Mouse (Mus musculus) spleen, adult 18-20 months (tissue): ENCODE measurements around the gene Tspan5.

Experiments
- DNase-seq, 2 experiments: peaks; one replicate each; pipeline ENCODE4 v3.0.0; 2022; ENCODE audit warnings: mixed read lengths in 2 of 2

The Tspan5 gene

GRCm38 (mm10) chr3:138773871-138774606 lies 32.0 kb downstream of the Tspan5 start:
- DNase-seq, result no peak

DNA sequence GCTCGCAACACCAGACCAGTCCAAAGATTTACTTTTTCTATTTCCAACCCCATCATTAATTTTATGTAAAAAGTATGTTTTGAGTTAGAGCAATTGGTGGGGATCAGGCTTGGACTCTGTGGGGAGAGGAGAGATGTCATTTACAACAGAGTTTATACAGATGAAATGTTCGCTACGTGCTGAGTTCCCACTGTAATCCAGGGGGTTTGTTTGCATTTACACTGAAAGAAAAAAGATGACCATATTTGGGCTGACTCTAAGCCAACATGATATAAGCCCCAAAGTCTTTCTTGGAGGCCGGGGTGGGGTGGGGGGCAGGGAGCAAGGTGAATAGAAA lies 32.6 kb downstream of the Tspan5 start:
- DNase-seq, result no peak

DNA sequence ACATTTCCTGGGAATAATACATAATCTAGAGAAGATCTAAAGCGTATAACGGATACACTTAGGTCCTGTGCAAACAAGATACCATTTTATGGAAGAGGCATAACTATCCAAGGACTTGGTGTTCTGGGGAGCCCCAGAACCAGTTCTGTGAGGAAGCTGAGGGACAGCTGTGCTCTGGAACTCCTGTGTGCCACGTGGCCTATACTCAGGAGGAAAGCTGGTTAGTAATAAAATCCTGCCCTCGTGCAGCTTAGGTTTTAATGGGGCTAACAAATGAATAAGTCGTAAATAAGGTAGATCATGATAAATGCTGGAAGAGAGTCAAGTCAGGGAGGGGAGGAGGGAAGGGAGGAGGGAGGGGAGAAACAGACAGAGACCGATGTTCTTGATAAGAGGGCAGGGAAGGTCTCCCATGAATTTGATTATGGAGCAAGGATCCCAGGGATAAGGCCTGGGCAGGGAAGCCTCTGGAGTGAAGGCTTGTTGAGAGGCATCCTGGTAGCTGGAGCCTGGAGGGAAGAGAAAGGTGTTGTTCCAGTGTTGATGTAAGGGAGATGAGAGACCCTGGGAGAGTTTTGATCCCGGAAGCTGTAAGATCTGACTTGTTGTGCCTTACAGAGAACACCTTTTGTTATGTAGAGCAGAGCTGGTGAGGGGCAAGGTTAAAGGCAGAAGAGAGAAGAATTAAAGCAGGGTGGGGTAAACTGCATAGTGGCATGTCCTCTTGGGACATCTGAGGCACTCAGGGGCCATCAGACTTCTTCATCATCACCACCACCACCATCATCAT lies 34.1 kb downstream of the Tspan5 start:
- DNase-seq, result no peak

DNA sequence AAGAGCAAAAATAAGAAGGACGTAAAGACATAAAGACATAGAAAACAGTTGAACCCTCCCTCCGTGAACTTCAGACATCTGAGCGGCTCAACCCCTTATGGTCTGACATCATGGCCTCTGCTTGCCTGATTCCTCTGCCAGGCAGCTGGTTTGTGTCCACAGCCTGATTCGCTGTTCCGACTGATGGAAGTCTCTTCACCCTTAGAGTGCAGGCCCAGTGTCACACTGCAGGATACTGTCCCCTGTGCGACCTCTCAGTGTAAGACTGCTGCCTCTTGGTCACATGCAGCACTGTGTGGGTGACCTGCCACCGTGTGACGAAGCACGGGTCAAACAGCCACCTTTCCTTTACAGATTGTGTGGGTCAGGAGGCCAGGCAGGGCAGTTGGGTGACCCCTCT lies 39.5 kb downstream of the Tspan5 start:
- DNase-seq, result no peak

GRCm38 (mm10) chr3:138783859-138784640 lies 42.1 kb downstream of the Tspan5 start:
- no peak for DNase-seq

GRCm38 (mm10) chr3:138784641-138785025 lies 42.6 kb downstream of the Tspan5 start:
- no peak for DNase-seq

GRCm38 (mm10) chr3:138787758-138788488 lies 45.9 kb downstream of the Tspan5 start:
- DNase-seq, result no peak

GRCm38 (mm10) chr3:138788489-138788850 lies 46.5 kb downstream of the Tspan5 start:
- DNase-seq, result no peak

GRCm38 (mm10) chr3:138789275-138789674 lies 47.3 kb downstream of the Tspan5 start:
- no peak for DNase-seq

DNA sequence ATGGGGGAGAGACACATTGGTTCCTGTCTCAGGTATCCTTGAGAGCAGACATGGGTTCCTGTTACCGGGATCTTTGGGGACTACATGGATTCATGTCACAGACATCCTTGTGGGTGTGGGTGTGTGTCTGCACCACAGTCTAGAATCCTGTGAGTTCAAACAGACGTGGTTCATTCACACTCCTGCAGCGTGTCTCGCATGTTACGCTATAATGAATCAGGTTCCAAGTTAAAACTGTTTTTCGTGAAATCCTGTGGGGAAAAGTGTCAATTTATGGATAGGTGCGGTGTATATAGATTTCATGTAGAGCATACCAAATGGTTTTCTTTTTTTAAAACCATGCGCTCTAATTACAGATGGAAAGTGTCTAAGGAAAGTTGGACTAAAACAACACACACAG lies 52.5 kb downstream of the Tspan5 start:
- no peak for DNase-seq

- no peak for DNase-seq
Observed at GRCm38 (mm10) chr3:138795951-138796350, 54.0 kb downstream of the Tspan5 start.

DNA sequence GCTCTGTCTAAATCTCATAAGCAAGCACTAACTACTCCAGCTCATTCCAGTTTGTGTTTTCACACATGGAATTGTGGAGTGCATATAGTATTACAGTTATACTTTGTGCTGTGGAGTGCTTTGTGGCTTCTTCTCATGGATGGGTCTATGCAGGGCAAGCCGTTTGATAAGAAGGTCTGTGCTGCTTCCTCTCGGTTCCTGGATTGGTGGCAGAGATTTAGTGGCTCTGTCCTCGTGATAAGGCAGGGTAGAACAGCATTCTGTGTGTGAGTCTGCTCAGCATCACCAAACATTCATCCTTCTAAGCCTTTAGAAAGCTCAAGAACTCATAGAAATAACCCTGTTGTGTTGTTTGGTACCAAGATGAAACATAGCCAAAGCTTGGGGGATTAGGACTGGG lies 54.6 kb downstream of the Tspan5 start:
- no peak for DNase-seq

DNA sequence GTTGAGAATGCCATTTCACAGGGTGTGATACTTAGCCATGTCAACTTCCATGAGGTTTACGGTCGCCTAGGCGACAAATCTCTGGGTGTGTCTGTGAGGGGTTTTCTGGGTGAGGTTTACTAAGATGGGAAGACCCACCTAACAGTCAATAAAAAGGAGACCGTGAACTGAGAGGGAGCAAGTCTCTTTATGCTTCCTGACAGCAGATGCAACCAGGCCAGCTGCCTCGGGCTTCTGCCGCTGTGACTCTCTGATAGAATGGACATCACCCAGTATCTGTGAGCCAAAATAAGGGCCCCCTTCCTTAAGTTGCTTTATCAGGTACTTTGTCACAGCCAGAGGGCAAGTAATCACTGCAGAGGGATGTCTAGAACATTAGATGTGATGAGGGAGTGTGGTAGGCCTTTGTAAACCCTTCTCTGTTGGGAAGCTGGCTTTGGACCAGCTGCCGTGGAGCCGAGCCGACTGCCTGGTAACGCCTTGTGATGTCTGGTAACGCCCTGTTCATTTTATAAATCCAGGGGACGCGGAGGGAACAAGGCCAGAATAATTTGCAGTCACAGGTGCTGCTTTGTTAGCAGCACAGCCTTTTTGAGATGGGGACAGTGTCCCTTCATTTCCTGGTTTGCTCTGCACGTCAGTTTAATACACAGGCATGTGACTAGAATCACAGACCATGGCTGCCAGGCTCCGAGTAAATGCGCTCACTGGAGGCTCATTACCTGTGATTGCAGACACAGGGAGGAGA lies 58.8 kb downstream of the Tspan5 start:
- no peak for DNase-seq

- no peak for DNase-seq
Observed at GRCm38 (mm10) chr3:138801661-138802060, 59.7 kb downstream of the Tspan5 start.

DNA sequence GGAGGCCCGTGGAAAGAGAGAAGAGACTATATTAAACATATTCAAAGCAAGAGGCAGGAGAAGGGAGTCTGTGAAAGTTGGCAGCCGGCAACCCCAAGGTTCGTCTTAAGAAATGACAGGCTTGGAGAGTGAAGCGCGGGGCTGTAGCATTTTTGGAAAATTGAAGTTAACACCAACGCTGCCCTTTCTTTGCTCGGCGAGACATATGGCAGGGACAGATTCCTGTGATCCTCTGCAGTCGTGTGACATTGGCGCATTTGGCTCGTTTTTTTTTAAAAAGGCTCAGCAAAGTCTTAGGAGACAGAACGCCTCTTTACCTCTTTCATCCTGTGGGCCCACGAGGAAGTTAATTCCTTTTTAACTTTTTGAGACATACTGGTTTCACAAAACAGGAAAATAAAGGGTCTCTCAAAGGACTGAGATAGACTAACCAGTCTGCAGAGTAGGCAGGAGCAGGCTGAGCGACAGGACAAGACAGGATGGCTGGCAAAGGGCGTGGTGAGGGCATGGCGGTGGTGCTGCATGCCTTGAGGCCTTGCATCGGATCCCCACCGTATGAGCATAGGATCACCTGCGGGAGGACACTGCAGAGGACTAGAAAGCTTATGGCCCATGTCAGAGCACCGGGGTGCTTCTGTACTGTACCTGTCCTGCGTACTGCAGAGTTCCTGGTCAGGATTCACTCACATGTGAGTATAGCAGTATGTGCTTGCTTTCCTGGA lies 60.9 kb downstream of the Tspan5 start:
- no peak for DNase-seq

GRCm38 (mm10) chr3:138803444-138804085 lies 61.6 kb downstream of the Tspan5 start:
- no peak for DNase-seq

DNA sequence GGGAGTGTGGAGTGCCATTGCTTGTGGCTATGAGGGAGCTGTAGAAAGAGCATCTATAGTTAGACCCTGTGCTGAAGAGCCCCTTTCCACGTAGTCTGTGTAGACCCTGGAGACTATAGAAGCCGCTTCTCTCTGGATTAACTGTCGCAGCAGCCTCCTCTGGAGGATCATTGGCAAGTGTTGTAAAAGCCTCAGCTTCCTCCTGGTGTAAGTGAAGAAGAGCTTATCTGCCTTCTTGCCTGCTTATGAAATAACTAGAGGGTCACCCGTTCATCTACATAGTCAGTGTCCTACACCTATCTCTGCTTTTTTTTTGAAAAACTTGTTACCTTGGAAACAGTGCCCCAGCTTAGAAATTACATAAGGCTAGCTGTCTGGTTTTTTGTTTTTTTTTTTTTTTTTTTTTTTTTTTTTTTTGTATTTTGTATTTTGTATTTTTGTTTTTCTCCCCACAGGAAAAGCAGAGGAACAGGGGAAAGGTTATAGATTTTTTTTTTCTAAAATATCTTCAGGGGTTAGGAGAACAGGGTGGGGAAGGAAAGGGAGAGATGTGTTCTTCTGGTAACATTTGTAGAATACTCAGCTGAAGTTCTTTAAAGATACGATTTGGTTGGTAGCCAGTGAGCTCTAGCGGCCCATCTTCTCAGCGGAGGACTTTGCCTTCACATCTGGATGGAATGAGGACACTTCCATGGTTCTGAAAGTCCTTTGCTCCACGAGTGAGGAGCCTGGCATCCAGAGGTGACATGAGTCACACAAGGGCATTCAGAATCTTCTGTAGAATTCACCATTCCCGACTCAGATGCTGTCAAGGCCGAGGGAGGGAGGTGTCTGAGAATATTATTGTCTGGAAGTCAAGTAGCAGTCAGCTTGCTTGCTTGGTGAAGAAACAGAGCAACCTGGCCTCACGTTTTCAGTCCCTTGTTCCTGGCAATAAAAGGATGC lies 62.4 kb downstream of the Tspan5 start:
- DNase-seq, result no peak

- no peak for DNase-seq
Observed at GRCm38 (mm10) chr3:138807795-138808194, 65.8 kb downstream of the Tspan5 start.

DNA sequence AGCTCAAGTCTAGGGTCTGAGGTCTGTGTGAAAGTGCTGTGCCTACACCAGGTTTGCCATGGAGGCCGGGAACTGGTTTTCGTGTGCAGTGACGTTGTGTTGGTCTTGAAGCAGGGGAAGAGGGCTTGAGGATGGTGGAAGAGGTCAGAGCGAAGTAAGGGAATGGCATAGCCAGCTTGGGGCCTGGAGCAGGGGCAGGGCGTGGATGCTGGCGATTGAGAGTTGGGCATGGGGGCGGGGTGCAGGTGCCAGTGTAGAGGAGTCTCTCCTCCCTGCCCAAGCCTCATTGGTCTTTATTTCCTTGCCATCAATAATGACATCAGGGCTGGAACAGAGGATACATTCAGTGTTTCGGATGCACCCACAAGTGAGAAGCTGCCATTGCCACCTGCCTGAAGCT lies 67.5 kb downstream of the Tspan5 start:
- DNase-seq, result no peak

- DNase-seq, result no peak
Observed at GRCm38 (mm10) chr3:138812565-138812964, 70.6 kb downstream of the Tspan5 start.
